ENCODE assay signal across 27 mouse cellular contexts in genomic region chr5:67782775-67783174, GRCm38 (mm10).
A peak's percentile ranks its signal among the peaks of the same experiment; 100 is the strongest.
DNase-seq lines count a peak whose midpoint lies in the region; ATAC-seq and TF ChIP-seq lines count a peak whose summit lies in the region.
"Had no signal": no experiment of that assay in that cellular context is flagged by ENCODE, and none has a peak within 500 bp of the region (broad histone marks: within the 10 kb centered on the region; RNA-seq: fewer than 3 reads in every experiment).

No protein-coding gene starts in this region.

- peak; percentile 25 for DNase-seq in adrenal gland, adult 8-10 months
- no peak for DNase-seq in adrenal gland, adult 18-20 months (ENCODE audit: low spot score in 2 of 2)
- no peak for DNase-seq in lung, postnatal 0 days (ENCODE audit: low spot score)
- no peak for DNase-seq in lung, adult 2 months
- DNase-seq in G1E (ENCODE audit: low spot score): no peak
- DNase-seq in frontal cortex, postnatal 10 days (ENCODE audit: low spot score in 2 of 2): no peak
- DNase-seq: cerebellum, adult 11-12 months; cerebellum, postnatal 10 days; gastrocnemius, postnatal 14 days; heart, postnatal 36 days; kidney, adult 8-10 months; kidney, postnatal 36 days; right cerebral cortex, postnatal 25 days; spleen, adult 18-20 months; thymus, postnatal 14 days had no signal

- no peaks in the 10 kb centered on the region for H3K9me3 ChIP-seq in lung, postnatal 0 days (ENCODE audit: low read length)
- H3K9me3 ChIP-seq in G1E (replicated peaks): no peaks in the 10 kb centered on the region
- H3K9me3 ChIP-seq: hindbrain, embryonic 13.5 days; limb, embryonic 13.5 days had no signal

- no peaks in the 10 kb centered on the region for H3K36me3 ChIP-seq in lung, postnatal 0 days (ENCODE audit: insufficient read depth, low read length)
- H3K36me3 ChIP-seq in G1E (replicated peaks): peaks cover 45% of the 10 kb centered on the region
- H3K36me3 ChIP-seq: limb, embryonic 13.5 days had no signal

- no peak overlapping the region for H3K9ac ChIP-seq in lung, postnatal 0 days (replicated peaks; ENCODE audit: low read depth)
- H3K9ac ChIP-seq: hindbrain, embryonic 13.5 days; limb, embryonic 13.5 days had no signal

- no peak for TF ChIP-seq EP300 in lung, postnatal 0 days (IDR thresholded peaks at IDR 0.05)

- WGBS in lung, postnatal 0 days: 44% methylated on average over 7 of the region's 7 CpGs
- 45% methylated on average over 7 of the region's 7 CpGs for WGBS in lung, adult 2 months

- H3K27me3 ChIP-seq in lung, postnatal 0 days (replicated peaks; ENCODE audit: insufficient read depth, low read length): no peaks in the 10 kb centered on the region
- no peaks in the 10 kb centered on the region for H3K27me3 ChIP-seq in G1E (ENCODE audit: insufficient read depth, low read length)
- H3K27me3 ChIP-seq: hindbrain, embryonic 13.5 days; limb, embryonic 13.5 days had no signal

- peak; percentile 60 for ATAC-seq in lung, postnatal 0 days
- ATAC-seq in G1E (ENCODE audit: extremely low read depth, insufficient number of reproducible peaks, low FRiP score, poor library complexity, severe bottlenecking): peak; percentile 81
- ATAC-seq: CD4-positive, CD25-positive, alpha-beta regulatory T cell, adult 4 months; forebrain, embryonic 16.5 days; intestine, embryonic 16.5 days; midbrain, embryonic 16.5 days had no signal

- H3K4me2 ChIP-seq in lung, postnatal 0 days (replicated peaks; ENCODE audit: low read depth, low read length): no peak overlapping the region
- H3K4me2 ChIP-seq: heart, embryonic 11.5 days; hindbrain, embryonic 13.5 days; limb, embryonic 13.5 days; liver, embryonic 11.5 days; midbrain, embryonic 11.5 days had no signal

- TF ChIP-seq CTCF in lung, postnatal 0 days (IDR thresholded peaks at IDR 0.05): no peak
- TF ChIP-seq CTCF in lung, adult 2 months (IDR thresholded peaks at IDR 0.05; ENCODE audit: insufficient read depth, low read length): no peak
- TF ChIP-seq CTCF in G1E (IDR thresholded peaks at IDR 0.05; ENCODE audit: low read depth, low read length): no peak

- H3K4me1 ChIP-seq in lung, postnatal 0 days (ENCODE audit: insufficient read depth, low read depth, low read length): no peaks in the 10 kb centered on the region
- peaks cover 13% of the 10 kb centered on the region for H3K4me1 ChIP-seq in lung, adult 2 months (ENCODE audit: control insufficient read depth, insufficient read depth, low read length)
- H3K4me1 ChIP-seq in G1E (ENCODE audit: insufficient read depth, low read depth, low read length): peaks cover 11% of the 10 kb centered on the region
- H3K4me1 ChIP-seq in brown adipose tissue, adult 24 weeks (ENCODE audit: control insufficient read depth, insufficient read depth, insufficient read length, low read length): peaks cover 8% of the 10 kb centered on the region; the same call in 1 of the 2 replicates

- no peak for TF ChIP-seq POLR2A in lung, adult 2 months (IDR thresholded peaks at IDR 0.05; ENCODE audit: borderline replicate concordance, extremely low read depth, low read depth, low read length)

- no peak overlapping the region for H3K4me3 ChIP-seq in lung, postnatal 0 days (ENCODE audit: low read depth, low read length)
- no peak overlapping the region for H3K4me3 ChIP-seq in lung, adult 2 months (replicated peaks; ENCODE audit: extremely low read depth, low read depth, low read length)
- no peak overlapping the region for H3K4me3 ChIP-seq in G1E (ENCODE audit: low read depth, low read length)
- H3K4me3 ChIP-seq in brown adipose tissue, adult 24 weeks (ENCODE audit: insufficient read depth, low read depth, low read length): no peak overlapping the region
- H3K4me3 ChIP-seq: erythroblast, embryonic 14.5 days; hindbrain, embryonic 13.5 days; layer of hippocampus, adult 2 months; limb, embryonic 13.5 days had no signal

- peak overlapping the region; percentile 26; the same call in 1 of the 2 replicates for H3K27ac ChIP-seq in lung, postnatal 0 days (ENCODE audit: low read length)
- peak overlapping the region; percentile 53; the same call in 1 of the 2 replicates for H3K27ac ChIP-seq in brown adipose tissue, adult 24 weeks (replicated peaks; ENCODE audit: low read depth, low read length)
- H3K27ac ChIP-seq: layer of hippocampus, adult 2 months; limb, embryonic 13.5 days had no signal
